Comparison of ENCODE assay signal across 12 mouse cellular contexts in genomic region chr5:96635866-96636265, GRCm38 (mm10).
DNase-seq lines count a peak whose midpoint lies in the region; ATAC-seq lines count a peak whose summit lies in the region.
"Had no signal": no experiment of that assay in that cellular context is flagged by ENCODE, and none has a peak within 500 bp of the region (broad histone marks: within the 10 kb centered on the region; RNA-seq: fewer than 3 reads in every experiment).

No protein-coding gene starts in this region.

- no peak for ATAC-seq in frontal cortex, adult (ENCODE audit: low TSS enrichment)
- ATAC-seq in megakaryocyte, adult 5-6 weeks (ENCODE audit: poor library complexity, severe bottlenecking): no peak
- ATAC-seq: liver, postnatal 0 days had no signal

- DNase-seq in heart, adult 11 months: peak; percentile 74
- DNase-seq in heart, adult 8-10 months (ENCODE audit: low spot score): no peak
- peak; percentile 14 for DNase-seq in right cerebral cortex, postnatal 14 days
- DNase-seq in right cerebral cortex, adult 2 months (ENCODE audit: low spot score in 2 of 2): no peak
- DNase-seq in gastrocnemius, postnatal 10 days: peak; percentile 67
- DNase-seq in thymus, postnatal 25 days: no peak
- DNase-seq: adrenal gland, postnatal 14 days; kidney, adult 11 months; kidney, postnatal 4 days; liver, postnatal 0 days had no signal

Comparison
In these comparisons a context has a peak if more than half of its experiments do, and no peak if none do; other contexts are left out.
1. DNase-seq: peak in heart, adult 11 months (single experiment), right cerebral cortex, postnatal 14 days (single experiment) and gastrocnemius, postnatal 10 days (single experiment); none in heart, adult 8-10 months (single experiment), right cerebral cortex, adult 2 months (0 of 2) and thymus, postnatal 25 days (single experiment).